Mouse (Mus musculus) adrenal gland, postnatal 25 days (tissue): Measurements from ENCODE around the gene Fbxl15. TPM values are rescaled to one million over a fixed set of nuclear protein-coding genes. Genes with fewer than 3 reads are reported as not detected.
A peak's percentile ranks its signal among the peaks of the same experiment; 100 is the strongest.

ENCODE experiments used
- DNase-seq: peaks from one replicate; pipeline ENCODE4 v3.0.0; 2021; ENCODE audit warnings: mixed read lengths
- microRNA-seq, 2 experiments: library from miRNA; unstranded; fragments of <30 nt; microRNA quantifications; one replicate each; pipeline ENCODE4 v1.2.0; 2021
- total RNA-seq: library from RNA; stranded (reverse); gene quantifications from 2 replicates; pipeline ENCODE4 v1.2.3, GENCODE M21; 2021

Gene Fbxl15
- total RNA-seq, 1 experiment from 2014 or later, result 13.4 TPM

- no peak for DNase-seq
Observed at GRCm38 (mm10) chr19:46347936-46348668, 20.1 kb downstream of the Fbxl15 start.

DNA sequence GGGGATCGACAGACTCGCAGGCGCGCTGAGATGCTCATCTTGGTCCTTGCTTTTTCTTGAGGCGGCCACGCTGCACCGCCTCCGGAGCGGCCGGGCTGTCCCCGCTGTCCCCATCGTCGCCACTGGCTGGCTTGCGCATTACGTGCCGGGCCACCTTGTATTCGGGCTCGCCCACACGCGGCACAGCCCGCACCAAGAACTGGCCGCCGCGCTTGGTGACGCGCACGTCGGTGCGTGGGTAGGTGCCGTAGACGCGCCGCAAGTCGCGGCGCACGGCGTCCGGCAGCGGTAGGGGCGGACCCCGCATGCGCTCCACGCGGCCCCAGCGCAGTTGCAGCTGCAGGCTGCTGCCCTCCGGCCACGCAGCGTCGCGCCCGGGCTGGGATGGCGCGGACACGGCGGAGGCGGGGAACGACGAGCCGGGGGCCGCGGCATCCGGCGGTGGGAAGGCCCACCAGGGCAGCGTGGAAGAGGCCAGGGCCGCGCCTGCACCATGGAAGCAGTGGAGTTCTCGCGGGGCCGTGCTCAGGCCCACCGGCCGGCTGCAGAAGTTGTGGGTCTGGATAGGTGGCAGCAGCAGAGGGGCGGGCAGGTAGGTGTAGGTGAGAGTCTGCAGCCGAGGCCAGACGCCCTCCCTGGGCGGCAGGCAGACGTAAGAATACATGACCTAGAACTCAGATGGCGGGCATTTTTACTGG is 20.9 kb downstream of the Fbxl15 start:
- DNase-seq, result peak; percentile 85

- no peak for DNase-seq
Observed at GRCm38 (mm10) chr19:46349550-46349949, 21.6 kb downstream of the Fbxl15 start.

- no peak for DNase-seq
Observed at GRCm38 (mm10) chr19:46350168-46350932, 22.4 kb downstream of the Fbxl15 start, which contains the start of gene 2310034G01Rik. Gene 2310034G01Rik (minus strand): TSS chr19:46350302.

GRCm38 (mm10) chr19:46356701-46357138 is 28.7 kb downstream of the Fbxl15 start:
- DNase-seq, result peak; percentile 89

GRCm38 (mm10) chr19:46357344-46358280 is 29.6 kb downstream of the Fbxl15 start:
- DNase-seq, result no peak

- DNase-seq, result no peak
Observed at GRCm38 (mm10) chr19:46358381-46358780, 30.4 kb downstream of the Fbxl15 start.

GRCm38 (mm10) chr19:46362104-46362503 is 34.1 kb downstream of the Fbxl15 start:
- DNase-seq, result no peak

DNA sequence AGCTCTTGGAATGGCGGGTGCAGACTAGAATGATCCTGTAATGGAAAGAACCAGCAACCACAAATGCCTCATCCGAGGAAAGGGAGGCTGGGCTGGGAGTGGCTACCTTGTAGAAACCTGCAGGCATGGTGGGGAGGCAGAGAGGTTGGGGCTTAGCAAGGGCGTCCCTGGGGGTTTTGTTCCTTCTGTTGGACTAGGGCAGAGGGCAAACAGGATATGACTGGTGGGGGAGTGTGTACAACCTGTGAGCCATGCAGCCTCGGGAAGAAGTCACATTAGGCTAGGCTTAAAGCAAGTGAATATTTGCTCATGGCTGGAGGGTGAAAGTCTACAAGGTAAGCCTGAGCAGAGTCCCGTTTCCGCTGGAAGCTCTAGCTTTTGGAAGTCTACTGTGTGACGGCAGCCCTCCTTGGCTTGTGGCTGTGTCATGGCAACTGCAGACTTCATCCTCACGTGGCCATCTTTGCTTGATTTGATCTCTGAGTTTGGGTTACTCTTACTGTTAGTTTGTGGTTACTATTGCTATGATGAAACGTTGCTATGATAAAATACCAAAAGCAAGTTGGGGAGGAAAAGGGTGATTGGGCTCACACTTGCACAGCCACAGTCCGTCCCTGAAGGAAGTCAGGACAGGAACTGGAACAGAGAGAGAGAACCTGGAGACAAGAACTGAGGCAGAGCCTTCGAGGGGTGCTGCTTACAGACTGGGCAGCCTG is 35.5 kb downstream of the Fbxl15 start:
- no peak for DNase-seq

DNA sequence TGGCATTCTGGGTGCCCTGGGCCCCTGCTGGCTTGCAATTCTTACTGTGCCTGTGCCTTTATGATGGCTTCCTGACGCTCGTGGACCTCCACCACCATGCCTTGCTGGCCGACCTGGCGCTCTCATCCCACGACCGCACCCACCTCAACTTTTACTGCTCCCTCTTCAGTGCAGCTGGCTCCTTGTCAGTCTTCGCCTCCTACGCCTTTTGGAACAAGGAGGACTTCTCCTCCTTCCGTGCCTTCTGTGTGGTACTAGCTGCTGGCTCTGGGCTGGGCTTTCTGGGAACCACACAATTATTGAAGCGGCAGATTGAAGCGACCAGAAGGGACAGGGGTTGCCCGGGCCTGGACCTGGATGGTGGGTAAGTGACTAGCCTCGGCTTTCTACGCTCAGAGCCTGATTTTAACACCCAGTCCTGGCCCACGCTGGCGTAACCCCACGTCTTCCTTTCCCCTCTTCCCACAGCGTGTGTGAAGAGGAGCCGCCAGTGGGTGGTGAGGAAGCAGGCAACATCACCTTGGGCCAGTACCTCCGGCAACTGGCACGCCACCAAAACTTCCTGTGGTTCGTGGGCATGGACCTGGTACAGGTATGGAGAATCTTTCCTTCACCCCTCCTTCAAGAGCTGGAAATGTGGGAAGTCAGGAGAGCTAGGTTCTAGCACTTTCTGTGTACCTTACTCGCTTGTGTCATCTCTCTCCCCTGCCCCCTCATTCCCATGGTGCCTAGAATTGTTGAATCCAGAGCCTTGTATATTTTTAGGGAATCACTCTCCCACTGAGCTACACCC is 40.0 kb downstream of the Fbxl15 start:
- DNase-seq, result no peak

GRCm38 (mm10) chr19:46369204-46369603 is 41.2 kb downstream of the Fbxl15 start:
- DNase-seq, result peak; percentile 63

DNA sequence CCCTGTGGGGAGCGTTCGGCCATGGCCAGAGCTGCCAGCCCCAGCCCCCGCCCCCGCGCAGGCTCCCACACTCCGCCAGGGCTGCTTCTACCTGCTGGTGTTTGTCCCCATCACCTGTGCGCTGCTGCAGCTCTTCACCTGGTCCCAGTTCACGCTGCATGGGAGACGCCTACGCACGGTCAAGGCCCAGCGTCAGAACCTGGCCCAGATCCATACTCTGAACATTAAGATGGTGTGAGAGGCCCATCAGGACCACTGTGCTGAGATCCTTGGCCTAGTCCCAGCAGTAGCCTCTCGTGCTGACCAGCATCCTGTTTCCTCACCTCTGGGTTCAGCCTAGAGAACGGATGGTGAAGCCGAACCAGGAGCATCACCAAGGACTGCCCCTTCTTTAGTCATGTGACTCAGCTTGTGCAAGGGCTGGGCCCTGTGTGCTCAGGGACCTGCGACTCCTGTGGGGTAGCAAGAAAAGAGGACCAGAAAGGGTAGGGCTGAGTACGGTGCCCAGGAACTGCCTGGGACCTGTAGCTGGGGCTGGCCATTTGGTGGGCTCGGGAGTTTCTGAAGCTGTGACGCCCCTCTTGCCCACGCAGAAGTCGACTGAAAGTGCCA is 46.6 kb downstream of the Fbxl15 start:
- DNase-seq, result no peak

GRCm38 (mm10) chr19:46375489-46375888 is 47.5 kb downstream of the Fbxl15 start:
- no peak for DNase-seq

GRCm38 (mm10) chr19:46375891-46376290 is 47.9 kb downstream of the Fbxl15 start:
- no peak for DNase-seq

Small RNA genes lying within 50 kb of the gene (microRNA-seq; reads per million reads assigned to microRNA genes)
- gene Mir146b, result 0.34 to 1.1 reads per million in 2 experiments

Other genes with a start within 250 kb of the Fbxl15 start
- gene Elovl3, start 196.3 kb upstream of the Fbxl15 start, total RNA-seq, result 4.7 and 10.9 TPM in 2 replicates
- gene Pitx3, start 179.9 kb upstream of the Fbxl15 start, total RNA-seq, result not detected in 2 replicates
- 76.8 and 97.2 TPM in 2 replicates for gene Gbf1, start 175.7 kb upstream of the Fbxl15 start, total RNA-seq
- 42.4 and 44.3 TPM in 2 replicates for gene Nfkb2, start 23.9 kb upstream of the Fbxl15 start, total RNA-seq
- 8.6 and 12.7 TPM in 2 replicates for gene Psd, start 1.0 kb upstream of the Fbxl15 start, total RNA-seq
- gene Cuedc2, start 10.5 kb downstream of the Fbxl15 start, total RNA-seq, result 64.1 and 81.8 TPM in 2 replicates
- 6.3 and 8.8 TPM in 2 replicates for gene Mfsd13a, start 12.9 kb downstream of the Fbxl15 start, total RNA-seq
- gene 2310034G01Rik, start 22.1 kb downstream of the Fbxl15 start, total RNA-seq, result 1.2 TPM in 1 of 2 replicates, not detected in the other
- gene Actr1a, start 67.6 kb downstream of the Fbxl15 start, total RNA-seq, result 107 and 113 TPM in 2 replicates
- gene Sufu, start 68.7 kb downstream of the Fbxl15 start, total RNA-seq, result 20.3 and 27.1 TPM in 2 replicates
- gene Trim8, start 173.5 kb downstream of the Fbxl15 start, total RNA-seq, result 50.9 and 52.6 TPM in 2 replicates
- gene Arl3, start 245.0 kb downstream of the Fbxl15 start, total RNA-seq, result 50.3 and 61.0 TPM in 2 replicates
- 8.0 and 12.7 TPM in 2 replicates for gene Sfxn2, start 245.2 kb downstream of the Fbxl15 start, total RNA-seq